Mouse (Mus musculus) MEL (cell line): Measurements from ENCODE around the gene Kank1. TPM values are rescaled to one million over a fixed set of nuclear protein-coding genes. Genes with fewer than 3 reads are reported as not detected.

Experiments
- DNase-seq: peaks from one replicate; pipeline ENCODE4 v3.0.0; 2011; ENCODE audit warnings: low read depth, low spot score
- H3K27ac ChIP-seq: 2 replicates; pipeline ENCODE4 v1.5.1; 2012; ENCODE audit warnings: low read depth, mild to moderate bottlenecking, control low read depth, low read length, moderate library complexity; ENCODE audit not compliant: control insufficient read depth
- H3K27me3 ChIP-seq, 2 experiments: fragments of 150-350 bp in 1 of 2; sonication (generic) in 1 of 2; 2 replicates each; pipeline ENCODE4 v1.6.1; 2012; ENCODE audit warnings: low read length in 2 of 2, mild to moderate bottlenecking in 2 of 2, improper control_type of control experiment in 1 of 2, moderate library complexity in 1 of 2; ENCODE audit not compliant: insufficient read depth in 2 of 2, control insufficient read depth in 1 of 2
- H3K36me3 ChIP-seq, 2 experiments: 2 replicates each; pipeline ENCODE4 v1.6.1; 2012 to 2014; ENCODE audit warnings: low read length in 2 of 2, improper control_type of control experiment in 1 of 2, inconsistent platforms in 1 of 2, mild to moderate bottlenecking in 1 of 2; ENCODE audit not compliant: insufficient read depth in 2 of 2, control insufficient read depth in 1 of 2
- H3K4me1 ChIP-seq, 2 experiments: fragments of 150-350 bp in 1 of 2; sonication (generic) in 1 of 2; 2 replicates each; pipeline ENCODE4 v1.6.1; 2012; ENCODE audit warnings: low read length in 2 of 2, improper control_type of control experiment in 1 of 2, mild to moderate bottlenecking in 1 of 2; ENCODE audit not compliant: insufficient read depth in 2 of 2, control insufficient read depth in 1 of 2
- H3K4me3 ChIP-seq, 2 experiments: fragments of 150-350 bp in 1 of 2; sonication (generic) in 1 of 2; 2 replicates each; pipeline ENCODE4 v1.5.1; 2012; ENCODE audit warnings: low read depth in 2 of 2, low read length in 2 of 2, mild to moderate bottlenecking in 2 of 2, moderate library complexity in 2 of 2, control low read depth in 1 of 2, improper control_type of control experiment in 1 of 2; ENCODE audit not compliant: control insufficient read depth in 1 of 2, insufficient read depth in 1 of 2
- H3K79me2 ChIP-seq: 2 replicates; pipeline ENCODE4 v1.6.1; 2012; ENCODE audit warnings: mild to moderate bottlenecking, low read length, moderate library complexity; ENCODE audit not compliant: control insufficient read depth, poor library complexity, insufficient read depth
- H3K9ac ChIP-seq: 2 replicates; pipeline ENCODE4 v1.6.1; 2012; ENCODE audit warnings: low read depth, mild to moderate bottlenecking, control low read depth, low read length, moderate library complexity; ENCODE audit not compliant: control insufficient read depth, poor library complexity, severe bottlenecking
- H3K9me3 ChIP-seq: fragments of 150-350 bp; sonication (generic); replicated peaks from 2 replicates; pipeline ENCODE4 v1.6.1; 2012; ENCODE audit warnings: mild to moderate bottlenecking, low read length, improper control_type of control experiment, moderate library complexity; ENCODE audit not compliant: insufficient read depth
- CHD1 ChIP-seq: IDR thresholded peaks from 2 replicates; pipeline ENCODE4 v1.6.1; 2012; ENCODE audit warnings: low read depth, mild to moderate bottlenecking, inconsistent platforms, low read length, improper control_type of control experiment
- EP300 ChIP-seq, 2 experiments: IDR thresholded peaks; 2 replicates each; pipeline ENCODE4 v1.6.1; 2011; ENCODE audit warnings: improper control_type of control experiment in 2 of 2, low read length in 2 of 2, low read depth in 1 of 2, mild to moderate bottlenecking in 1 of 2
- ETS1 ChIP-seq: IDR thresholded peaks from 2 replicates; pipeline ENCODE4 v1.6.1; 2012; ENCODE audit warnings: low read depth, mild to moderate bottlenecking, inconsistent platforms, low read length, improper control_type of control experiment, moderate library complexity
- GATA1 ChIP-seq: IDR thresholded peaks from 2 replicates; pipeline ENCODE4 v1.6.1; 2011; ENCODE audit warnings: low read depth, low read length, improper control_type of control experiment
- HCFC1 ChIP-seq: IDR thresholded peaks from 2 replicates; pipeline ENCODE4 v1.6.1; 2012; ENCODE audit warnings: low read depth, mild to moderate bottlenecking, inconsistent platforms, low read length, improper control_type of control experiment, moderate library complexity
- MAFK ChIP-seq: IDR thresholded peaks from 2 replicates; pipeline ENCODE4 v1.6.1; 2011; ENCODE audit warnings: low read depth, mild to moderate bottlenecking, low read length, improper control_type of control experiment, borderline replicate concordance
- MAX ChIP-seq: IDR thresholded peaks from 2 replicates; pipeline ENCODE4 v1.6.1; 2011; ENCODE audit warnings: low read length, improper control_type of control experiment
- MAZ ChIP-seq: IDR thresholded peaks from 2 replicates; pipeline ENCODE4 v1.6.1; 2012; ENCODE audit warnings: low read depth, mild to moderate bottlenecking, inconsistent platforms, low read length, improper control_type of control experiment
- MEF2A ChIP-seq: IDR thresholded peaks from 2 replicates; pipeline ENCODE4 v1.6.1; 2014; ENCODE audit warnings: low read depth, mild to moderate bottlenecking, inconsistent platforms, low read length, improper control_type of control experiment; ENCODE audit not compliant: poor library complexity, insufficient replicate concordance, severe bottlenecking; ENCODE audit errors: extremely low read depth
- MYB ChIP-seq: IDR thresholded peaks from 2 replicates; pipeline ENCODE4 v1.6.1; 2011; ENCODE audit warnings: mild to moderate bottlenecking, low read depth, low read length, improper control_type of control experiment
- MYC ChIP-seq: IDR thresholded peaks from 2 replicates; pipeline ENCODE4 v1.6.1; 2011; ENCODE audit warnings: low read depth, mild to moderate bottlenecking, low read length, improper control_type of control experiment, moderate library complexity
- NELFE ChIP-seq: IDR thresholded peaks from 2 replicates; pipeline ENCODE4 v1.6.1; 2011; ENCODE audit warnings: low read depth, low read length, improper control_type of control experiment
- NRF1 ChIP-seq: IDR thresholded peaks from 2 replicates; pipeline ENCODE4 v1.6.1; 2014; ENCODE audit warnings: low read depth, mild to moderate bottlenecking, inconsistent platforms, low read length, improper control_type of control experiment, moderate library complexity; ENCODE audit not compliant: poor library complexity, insufficient read depth, severe bottlenecking
- POLR2AphosphoS2 ChIP-seq: IDR thresholded peaks from 2 replicates; pipeline ENCODE4 v1.6.1; 2011; ENCODE audit warnings: low read length, improper control_type of control experiment
- POLR2AphosphoS5 ChIP-seq: IDR thresholded peaks from 2 replicates; pipeline ENCODE4 v1.6.1; 2012; ENCODE audit warnings: low read depth, borderline replicate concordance, mild to moderate bottlenecking, inconsistent platforms, low read length, moderate library complexity, mixed read lengths
- RAD21 ChIP-seq: IDR thresholded peaks from 2 replicates; pipeline ENCODE4 v1.6.1; 2011; ENCODE audit warnings: mild to moderate bottlenecking, low read depth, low read length, improper control_type of control experiment
- RCOR1 ChIP-seq: IDR thresholded peaks from 2 replicates; pipeline ENCODE4 v1.6.1; 2012; ENCODE audit warnings: low read depth, mild to moderate bottlenecking, inconsistent platforms, low read length, improper control_type of control experiment
- SIN3A ChIP-seq: IDR thresholded peaks from 2 replicates; pipeline ENCODE4 v1.6.1; 2012; ENCODE audit warnings: low read length, improper control_type of control experiment, inconsistent platforms
- TCF12 ChIP-seq: IDR thresholded peaks from 2 replicates; pipeline ENCODE4 v1.6.1; 2014; ENCODE audit warnings: low read depth, mild to moderate bottlenecking, inconsistent platforms, low read length, improper control_type of control experiment, moderate library complexity
- USF2 ChIP-seq, 2 experiments: IDR thresholded peaks; 2 replicates each; pipeline ENCODE4 v1.6.1; 2011 to 2012; ENCODE audit warnings: improper control_type of control experiment in 2 of 2, low read length in 2 of 2, borderline replicate concordance in 1 of 2, inconsistent platforms in 1 of 2, low read depth in 1 of 2, mild to moderate bottlenecking in 1 of 2; ENCODE audit not compliant: insufficient read depth in 1 of 2
- ZKSCAN1 ChIP-seq: IDR thresholded peaks from 2 replicates; pipeline ENCODE4 v1.6.1; 2012; ENCODE audit warnings: low read depth, mild to moderate bottlenecking, inconsistent platforms, low read length, improper control_type of control experiment, moderate library complexity
- polyA plus RNA-seq, 2 experiments: library from polyadenylated mRNA; stranded (reverse) in 1 of 2; unstranded in 1 of 2; fragments of >175 nt in 1 of 2; fragments of >200 nt in 1 of 2; gene quantifications; 2 replicates each; pipeline versions ENCODE4 v1.2.1 to v1.2.4; 2012; ENCODE audit warnings: low replicate concordance in 2 of 2, low read depth in 1 of 2; ENCODE audit not compliant: insufficient read length in 2 of 2, insufficient read depth in 1 of 2, missing spikeins in 1 of 2
- total RNA-seq: library from RNA; depleted of rRNA; stranded (reverse); fragments of 300-350 nt; gene quantifications from 2 replicates; pipeline ENCODE4 v1.2.3, GENCODE M21; 2012

The Kank1 gene
- total and polyA plus RNA-seq, 3 experiments, result not detected

GRCm38 (mm10) chr19:25308763-25309162 is 72.0 kb downstream of the Kank1 start:
- Histone ChIP-seq H3K27me3 (no peaks in the 10 kb centered on the region; a peak in 1 of 4 replicates), H3K4me1 (no peaks in the 10 kb centered on the region), H3K4me3 (no peak overlapping the region), H3K36me3 (no peaks in the 10 kb centered on the region), H3K79me2 (no peaks in the 10 kb centered on the region), H3K9me3 (no peaks in the 10 kb centered on the region), H3K27ac (no peak overlapping the region), H3K9ac (no peak overlapping the region)
- no peak for DNase-seq
- TF ChIP-seq ZKSCAN1 (no peak), POLR2AphosphoS2 (no peak), SIN3A (no peak), MAX (no peak), HCFC1 (no peak), NELFE (no peak)

GRCm38 (mm10) chr19:25310989-25311388 is 74.2 kb downstream of the Kank1 start:
- no peak for DNase-seq
- no peaks in the 10 kb centered on the region for H3K9me3 ChIP-seq
- H3K4me3 ChIP-seq, result no peak overlapping the region
- TF ChIP-seq EP300 (IDR thresholded peaks at IDR 0.05; ENCODE audit: low read depth in 1 of 2, low read length in 2 of 2) (no peak), MAZ (no peak), SIN3A (no peak), MYB (no peak), NRF1 (no peak), TCF12 (no peak), MYC (no peak), RAD21 (no peak), POLR2AphosphoS5 (no peak), ZKSCAN1 (no peak), MAFK (no peak), GATA1 (no peak), USF2 (IDR thresholded peaks at IDR 0.05; ENCODE audit: borderline replicate concordance in 1 of 2, insufficient read depth in 1 of 2, low read depth in 1 of 2, low read length in 2 of 2) (no peak), MAX (no peak), RCOR1 (no peak), CHD1 (no peak), MEF2A (no peak), ETS1 (no peak)
- H3K27ac ChIP-seq, result no peak overlapping the region
- no peak overlapping the region for H3K9ac ChIP-seq
- H3K27me3 ChIP-seq, result no peaks in the 10 kb centered on the region; a peak in 1 of 4 replicates
- H3K79me2 ChIP-seq, result no peaks in the 10 kb centered on the region
- H3K4me1 ChIP-seq, result no peaks in the 10 kb centered on the region
- no peaks in the 10 kb centered on the region for H3K36me3 ChIP-seq
